Mouse (Mus musculus): ENCODE data around the gene Tex2. TPM values are rescaled to one million over a fixed set of nuclear protein-coding genes. Genes with fewer than 3 reads are reported as not detected.

Gene Tex2
- polyA plus RNA-seq, 1 experiment from 2014 or later = 12.0 TPM

DNA sequence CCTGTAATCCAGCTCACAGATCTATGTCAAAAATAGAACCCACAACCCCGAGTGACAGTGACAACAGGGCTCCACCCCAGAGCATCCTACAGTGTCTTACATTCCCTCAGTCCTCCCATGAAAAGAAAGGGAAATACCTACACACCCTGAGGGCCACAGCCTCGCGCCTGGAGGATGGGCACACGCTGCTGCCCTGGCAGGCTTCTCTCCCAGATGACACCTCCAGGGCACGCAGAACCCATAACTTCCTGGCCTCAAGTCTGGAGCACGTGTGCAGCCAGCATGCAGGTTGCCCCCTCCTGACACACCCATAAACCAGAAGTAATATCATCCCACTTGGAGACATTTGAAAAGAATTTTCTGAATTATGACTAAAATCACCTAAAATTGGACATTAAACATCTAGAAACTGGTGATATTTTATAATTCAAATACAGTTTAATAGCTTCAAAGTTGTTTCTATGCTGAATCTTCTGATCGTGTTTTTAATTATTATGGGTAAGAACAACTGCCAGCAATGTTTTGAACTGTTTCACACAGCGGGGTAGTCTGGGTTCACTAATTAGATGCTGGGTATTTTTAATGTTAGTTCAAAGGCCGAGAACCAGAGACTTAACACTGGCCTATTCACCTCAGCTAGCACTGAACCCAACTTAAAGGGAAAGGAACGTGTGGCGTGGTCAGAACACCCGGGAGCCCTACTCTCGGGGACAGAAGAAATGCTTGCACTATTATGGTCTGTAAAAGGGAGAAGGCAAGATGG is 72.5 kb downstream of the Tex2 start:
- ATAC-seq (replicated peaks; ENCODE audit: insufficient number of reproducible peaks, insufficient read depth, low FRiP score, low read depth) = no peak
- Histone ChIP-seq H3K4me3 (no peak overlapping the region), H3K36me3 (peaks cover 11% of the 10 kb centered on the region), H3K9ac (no peak overlapping the region), H3K27me3 (no peaks in the 10 kb centered on the region), H3K9me3 (replicated peaks) (no peaks in the 10 kb centered on the region), H3K4me2 (no peak overlapping the region), H3K27ac (no peak overlapping the region), H3K4me1 (replicated peaks) (peaks cover 10% of the 10 kb centered on the region)
- WGBS = 75% methylated on average over 13 of the region's 13 CpGs

DNA sequence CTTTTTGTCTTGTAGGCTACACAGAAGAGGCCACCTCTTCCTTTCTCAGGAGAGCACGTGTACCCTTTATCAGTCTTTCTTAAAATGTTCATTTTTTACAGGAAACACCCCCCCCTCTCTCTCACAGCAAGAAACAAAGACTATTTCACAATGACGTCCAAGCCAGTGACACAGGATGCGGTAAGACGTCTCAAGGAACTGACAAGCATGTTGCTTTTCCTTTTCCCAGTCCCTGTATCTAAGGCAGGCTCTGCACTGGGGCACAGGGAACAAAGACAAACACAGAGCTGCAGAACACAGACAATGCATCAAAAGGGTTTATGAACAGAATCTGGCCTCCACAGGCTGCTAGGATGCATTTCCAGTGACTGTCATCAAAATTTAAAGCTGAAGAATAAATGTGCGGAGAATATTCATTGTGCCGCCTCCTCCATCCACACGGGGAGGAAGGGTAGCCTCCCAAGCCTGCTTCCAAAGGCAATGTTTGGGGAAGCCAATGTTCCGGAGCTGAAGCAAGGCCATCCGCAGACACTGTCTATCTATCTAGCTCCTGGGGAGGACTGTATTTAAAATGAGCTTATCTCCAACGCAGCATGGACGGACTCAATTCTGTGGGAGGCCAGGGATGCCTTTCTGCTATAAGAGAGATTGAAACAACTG is 76.8 kb downstream of the Tex2 start:
- H3K9ac ChIP-seq = no peak overlapping the region

DNA sequence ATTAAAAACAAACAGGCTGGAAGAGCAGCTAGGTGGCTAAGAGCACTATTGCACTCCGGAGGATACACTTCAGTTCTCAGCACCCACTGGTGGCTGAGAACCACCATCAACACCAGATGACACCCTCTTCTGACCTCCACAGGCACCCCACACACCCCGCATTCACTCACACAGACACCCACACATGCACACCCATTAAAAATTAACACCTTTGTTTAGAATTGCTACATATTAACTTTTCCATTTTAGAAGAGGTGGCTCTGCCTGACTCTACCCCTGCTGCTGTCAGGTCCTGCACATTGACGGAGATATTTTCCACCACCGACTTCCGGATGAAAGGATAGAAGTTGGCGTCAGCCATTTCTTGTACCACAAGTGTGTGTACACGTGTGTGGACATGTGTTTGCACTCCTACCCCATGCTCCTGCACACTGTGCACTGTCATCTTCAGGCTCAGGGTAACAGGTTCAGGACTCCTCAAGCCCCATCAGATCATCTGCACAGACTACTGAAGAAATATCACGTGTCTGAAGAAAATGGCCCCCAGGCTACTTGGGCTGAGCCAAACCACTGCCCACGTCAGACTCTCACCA is 77.5 kb downstream of the Tex2 start:
- no peak for ATAC-seq (replicated peaks; ENCODE audit: insufficient number of reproducible peaks, insufficient read depth, low FRiP score, low read depth)
- H3K4me3 ChIP-seq = no peak overlapping the region

More for the DNA sequence above, 76.8 kb downstream of the Tex2 start:
- peak overlapping the region; percentile 76 for H3K27ac ChIP-seq
- ATAC-seq (replicated peaks; ENCODE audit: insufficient number of reproducible peaks, insufficient read depth, low FRiP score, low read depth) = peak; percentile 81
- no peaks in the 10 kb centered on the region for H3K9me3 ChIP-seq (replicated peaks)
- H3K36me3 ChIP-seq = no peaks in the 10 kb centered on the region
- H3K4me1 ChIP-seq (replicated peaks) = peaks cover 6% of the 10 kb centered on the region; the same call in 1 of the 2 replicates
- H3K27me3 ChIP-seq = no peaks in the 10 kb centered on the region
- 53% methylated on average over 11 of the region's 11 CpGs for WGBS
- H3K4me3 ChIP-seq = no peak overlapping the region
- H3K4me2 ChIP-seq = no peak overlapping the region

DNA sequence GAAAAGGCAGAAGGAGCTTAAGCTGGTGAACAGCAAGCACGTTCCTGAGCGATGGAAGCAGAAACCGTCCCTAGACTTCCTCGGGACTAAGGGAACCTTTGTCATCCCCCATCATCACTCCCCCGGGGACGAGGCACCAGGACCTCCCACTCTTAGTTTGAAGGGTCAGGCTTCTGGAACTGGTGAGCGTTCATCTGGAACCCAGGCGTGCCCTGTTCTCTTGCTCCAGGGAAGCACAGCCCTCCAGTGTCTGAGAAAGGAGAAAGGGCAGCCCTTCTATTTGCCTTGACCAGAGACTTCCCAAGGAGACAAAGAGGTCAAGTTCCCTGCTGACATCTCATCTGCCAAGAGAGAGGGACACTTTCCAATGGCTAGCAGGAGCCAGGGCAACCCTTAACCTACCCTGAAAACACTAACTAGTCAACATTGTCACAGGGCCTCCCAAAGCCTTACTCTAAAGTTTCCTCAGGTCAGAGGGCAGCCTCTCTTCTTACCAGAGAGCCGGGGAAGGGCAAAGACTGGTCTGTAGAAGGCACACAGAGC is 80.9 kb downstream of the Tex2 start:
- peaks cover 6% of the 10 kb centered on the region; the same call in 1 of the 2 replicates for H3K4me1 ChIP-seq (replicated peaks)
- WGBS = 86% methylated on average over 9 of the region's 9 CpGs
- H3K27me3 ChIP-seq = no peaks in the 10 kb centered on the region
- H3K9me3 ChIP-seq (replicated peaks) = no peaks in the 10 kb centered on the region
- no peak overlapping the region for H3K9ac ChIP-seq
- H3K4me3 ChIP-seq = no peak overlapping the region
- H3K4me2 ChIP-seq = no peak overlapping the region
- ATAC-seq (replicated peaks; ENCODE audit: insufficient number of reproducible peaks, insufficient read depth, low FRiP score, low read depth) = no peak
- no peaks in the 10 kb centered on the region for H3K36me3 ChIP-seq
- no peak overlapping the region for H3K27ac ChIP-seq

More for the DNA sequence above, 77.5 kb downstream of the Tex2 start:
- Histone ChIP-seq H3K9me3 (replicated peaks) (no peaks in the 10 kb centered on the region), H3K9ac (no peak overlapping the region), H3K36me3 (no peaks in the 10 kb centered on the region), H3K4me1 (replicated peaks) (peaks cover 6% of the 10 kb centered on the region; the same call in 1 of the 2 replicates), H3K27me3 (no peaks in the 10 kb centered on the region), H3K4me2 (no peak overlapping the region), H3K27ac (peak overlapping the region; percentile 76)
- WGBS = 70% methylated on average over 9 of the region's 9 CpGs

DNA sequence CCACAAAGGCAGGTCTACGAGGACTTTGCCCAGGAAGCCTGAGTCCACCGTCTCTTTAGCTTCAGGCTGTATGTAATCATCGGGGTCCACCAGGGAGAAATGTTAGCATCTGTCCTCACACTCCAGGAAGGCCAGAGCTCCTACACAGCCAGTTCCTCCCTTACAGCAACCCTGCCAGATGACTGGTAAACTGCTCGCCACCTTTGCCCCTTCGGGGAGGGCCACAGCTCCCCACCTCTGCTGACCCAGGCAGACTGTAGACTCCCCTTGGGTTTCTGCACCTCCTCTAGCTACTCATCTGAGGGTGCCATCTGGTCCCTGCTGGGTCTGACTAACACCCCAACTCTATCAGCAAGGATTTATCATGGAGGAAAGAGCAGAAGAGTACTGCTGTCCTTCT is 83.4 kb downstream of the Tex2 start:
- no peaks in the 10 kb centered on the region for H3K36me3 ChIP-seq
- H3K4me2 ChIP-seq = no peak overlapping the region
- H3K27ac ChIP-seq = no peak overlapping the region
- no peak for ATAC-seq (replicated peaks; ENCODE audit: insufficient number of reproducible peaks, insufficient read depth, low FRiP score, low read depth)
- H3K27me3 ChIP-seq = no peaks in the 10 kb centered on the region
- H3K9ac ChIP-seq = no peak overlapping the region
- H3K4me1 ChIP-seq (replicated peaks) = no peaks in the 10 kb centered on the region
- 77% methylated on average over 5 of the region's 5 CpGs for WGBS
- no peaks in the 10 kb centered on the region for H3K9me3 ChIP-seq (replicated peaks)
- H3K4me3 ChIP-seq = no peak overlapping the region

DNA sequence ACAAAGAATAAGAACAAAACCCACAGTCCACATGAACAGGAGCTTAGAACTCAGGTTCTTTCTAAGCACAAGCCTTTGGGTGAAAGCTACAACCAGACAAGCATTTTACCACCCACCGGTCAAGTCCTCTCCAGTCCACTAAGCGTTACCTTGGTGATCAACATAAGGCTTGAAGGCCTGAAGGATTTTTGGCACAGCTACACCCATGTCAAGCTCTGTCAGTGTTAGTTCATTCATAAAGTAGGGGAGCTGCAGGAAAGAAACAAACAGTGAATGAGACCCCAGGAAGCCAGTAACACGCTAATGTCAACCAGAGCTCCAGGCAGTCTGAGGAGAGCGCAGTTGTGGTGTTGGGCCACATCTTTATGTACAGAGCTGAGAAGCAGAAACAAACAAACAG is 84.1 kb downstream of the Tex2 start:
- no peak overlapping the region for H3K27ac ChIP-seq
- no peaks in the 10 kb centered on the region for H3K9me3 ChIP-seq (replicated peaks)
- ATAC-seq (replicated peaks; ENCODE audit: insufficient number of reproducible peaks, insufficient read depth, low FRiP score, low read depth) = no peak
- no peaks in the 10 kb centered on the region for H3K27me3 ChIP-seq
- no peaks in the 10 kb centered on the region for H3K36me3 ChIP-seq
- H3K4me2 ChIP-seq = no peak overlapping the region
- no peak overlapping the region for H3K4me3 ChIP-seq
- no peak overlapping the region for H3K9ac ChIP-seq
- WGBS = 88% methylated on average over 4 of the region's 4 CpGs
- no peaks in the 10 kb centered on the region for H3K4me1 ChIP-seq (replicated peaks)

DNA sequence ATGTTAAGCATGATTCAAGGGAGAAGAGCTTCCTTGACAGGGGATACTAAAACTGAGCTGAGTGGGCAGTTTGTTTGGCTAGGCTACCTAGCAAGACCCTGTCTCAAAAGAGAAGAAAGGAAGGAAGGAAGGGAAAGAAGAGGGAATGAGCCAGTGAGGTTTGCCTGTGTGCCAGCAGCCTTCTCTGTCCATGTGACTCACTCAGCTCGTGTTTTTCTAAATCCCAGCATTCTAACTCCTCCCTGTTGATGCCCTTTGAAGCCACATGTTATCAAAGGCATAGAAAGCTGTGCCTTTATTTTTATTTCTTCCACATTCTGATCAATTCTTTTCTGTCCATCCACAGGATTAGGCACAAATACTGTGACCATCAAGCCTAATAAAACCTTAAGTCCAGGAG is 85.3 kb downstream of the Tex2 start:
- Histone ChIP-seq H3K36me3 (no peaks in the 10 kb centered on the region), H3K4me1 (replicated peaks) (no peaks in the 10 kb centered on the region), H3K27ac (no peak overlapping the region), H3K27me3 (no peaks in the 10 kb centered on the region), H3K4me2 (no peak overlapping the region), H3K9me3 (replicated peaks) (no peaks in the 10 kb centered on the region), H3K9ac (no peak overlapping the region), H3K4me3 (no peak overlapping the region)
- 23% methylated on average over 1 of the region's 1 CpGs for WGBS
- no peak for ATAC-seq (replicated peaks; ENCODE audit: insufficient number of reproducible peaks, insufficient read depth, low FRiP score, low read depth)

DNA sequence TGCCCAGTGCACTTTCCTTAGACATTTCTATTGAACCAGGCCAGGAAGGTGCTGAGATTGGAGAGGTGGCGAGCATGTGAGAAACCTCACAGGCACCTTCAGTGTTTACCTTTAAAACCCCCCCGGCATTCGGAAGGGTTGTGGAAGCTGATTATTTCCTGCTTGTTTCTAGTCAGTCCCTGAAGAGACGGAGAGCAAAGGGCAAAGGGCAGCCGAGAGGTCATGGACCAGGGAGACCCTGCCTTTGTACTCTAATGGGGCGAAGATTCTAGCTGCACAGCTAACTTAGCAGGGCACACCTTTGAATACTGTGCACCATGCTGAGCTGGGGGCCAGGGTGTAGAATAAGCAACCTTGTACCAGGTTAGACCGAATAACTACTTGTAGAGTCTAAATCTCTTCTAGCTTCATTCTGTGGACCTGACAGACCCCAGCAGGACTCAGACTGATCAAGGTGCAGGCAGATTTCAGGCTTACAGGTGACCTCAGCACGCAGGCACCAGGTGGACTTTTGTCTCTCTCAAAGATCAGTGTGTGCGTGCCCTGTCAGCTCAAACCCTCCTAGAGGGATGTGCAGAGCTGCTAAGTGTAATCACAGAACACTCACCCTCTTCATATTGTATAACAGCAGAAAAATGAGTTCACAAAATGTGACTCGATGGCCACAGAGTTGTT is 85.9 kb downstream of the Tex2 start:
- Histone ChIP-seq H3K36me3 (no peaks in the 10 kb centered on the region), H3K27me3 (no peaks in the 10 kb centered on the region), H3K4me2 (no peak overlapping the region), H3K4me1 (replicated peaks) (no peaks in the 10 kb centered on the region), H3K9ac (no peak overlapping the region), H3K27ac (no peak overlapping the region), H3K4me3 (no peak overlapping the region), H3K9me3 (replicated peaks) (no peaks in the 10 kb centered on the region)
- WGBS = 69% methylated on average over 10 of the region's 10 CpGs
- no peak for ATAC-seq (replicated peaks; ENCODE audit: insufficient number of reproducible peaks, insufficient read depth, low FRiP score, low read depth)

DNA sequence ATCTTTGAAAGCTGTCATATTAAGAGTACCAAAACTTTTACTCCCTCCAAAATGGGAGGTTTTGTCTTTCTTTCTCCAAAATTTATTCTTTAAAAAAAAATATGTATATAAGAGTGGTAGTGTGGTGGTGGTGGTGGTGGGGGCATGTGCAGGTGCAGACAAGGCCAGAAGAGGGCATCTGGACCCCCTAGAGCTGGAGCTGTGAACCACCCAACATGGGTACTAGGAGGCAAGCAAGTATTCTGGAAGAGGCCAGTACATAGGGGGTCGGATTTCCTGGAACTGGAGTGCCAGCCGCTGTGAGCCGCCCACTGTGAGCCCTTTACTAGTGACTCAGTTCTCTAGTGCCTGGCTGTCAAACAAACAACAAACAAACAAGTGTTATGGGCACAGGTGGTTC is 90.7 kb downstream of the Tex2 start:
- no peak overlapping the region for H3K4me2 ChIP-seq
- no peaks in the 10 kb centered on the region for H3K36me3 ChIP-seq
- WGBS = 64% methylated on average over 3 of the region's 3 CpGs
- no peak overlapping the region for H3K4me3 ChIP-seq
- no peaks in the 10 kb centered on the region for H3K27me3 ChIP-seq
- H3K27ac ChIP-seq = no peak overlapping the region
- no peak overlapping the region for H3K9ac ChIP-seq
- ATAC-seq (replicated peaks; ENCODE audit: insufficient number of reproducible peaks, insufficient read depth, low FRiP score, low read depth) = no peak
- H3K9me3 ChIP-seq (replicated peaks) = no peaks in the 10 kb centered on the region
- peaks cover 10% of the 10 kb centered on the region; the same call in 1 of the 2 replicates for H3K4me1 ChIP-seq (replicated peaks)

DNA sequence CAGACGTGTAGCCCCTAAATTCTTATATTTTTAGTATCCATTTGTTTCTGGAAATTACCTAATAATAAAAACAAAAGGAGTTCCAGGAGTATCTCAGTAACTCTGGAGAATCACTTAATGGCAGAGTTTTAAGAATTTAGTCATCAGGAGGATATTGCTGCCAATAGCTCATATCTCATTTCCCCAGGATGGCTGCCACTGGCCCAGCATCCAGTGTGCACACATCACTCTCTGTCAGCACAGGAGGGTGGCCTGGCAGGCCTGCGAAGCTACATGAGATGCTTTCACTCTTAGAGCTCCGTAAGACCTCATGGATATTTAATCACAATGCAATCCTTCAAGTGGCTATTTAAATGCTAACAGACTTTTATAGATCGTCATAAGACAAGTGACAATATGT is 91.6 kb downstream of the Tex2 start:
- Histone ChIP-seq H3K36me3 (no peaks in the 10 kb centered on the region), H3K27ac (no peak overlapping the region)
- ATAC-seq (replicated peaks; ENCODE audit: insufficient number of reproducible peaks, insufficient read depth, low FRiP score, low read depth) = no peak

DNA sequence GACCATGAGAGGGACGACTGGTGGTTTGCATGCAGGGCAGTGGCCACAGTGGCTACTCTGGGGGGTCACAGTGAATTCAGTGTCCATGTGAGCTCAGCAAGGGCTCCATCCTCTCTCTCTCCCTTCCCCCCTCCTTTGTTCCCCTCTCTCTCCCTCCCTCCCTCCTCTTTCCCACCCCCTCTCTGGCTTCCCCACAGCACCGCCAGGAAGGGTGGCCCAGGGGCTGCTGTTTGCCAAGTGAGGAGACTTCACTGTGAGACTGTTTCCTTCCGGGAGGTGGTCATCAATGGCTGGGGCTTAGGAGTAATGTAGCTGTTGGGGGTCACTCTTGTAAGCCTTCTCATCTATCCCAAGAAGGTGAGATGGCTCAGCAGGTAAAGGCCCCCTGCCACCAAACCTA is 92.8 kb downstream of the Tex2 start:
- H3K9me3 ChIP-seq (replicated peaks) = no peaks in the 10 kb centered on the region
- no peak for ATAC-seq (replicated peaks; ENCODE audit: insufficient number of reproducible peaks, insufficient read depth, low FRiP score, low read depth)
- 57% methylated on average over 3 of the region's 3 CpGs for WGBS

More for the DNA sequence above, 91.6 kb downstream of the Tex2 start:
- Histone ChIP-seq H3K4me3 (no peak overlapping the region), H3K4me1 (replicated peaks) (peaks cover 10% of the 10 kb centered on the region; the same call in 1 of the 2 replicates), H3K9me3 (replicated peaks) (no peaks in the 10 kb centered on the region), H3K27me3 (no peaks in the 10 kb centered on the region), H3K4me2 (no peak overlapping the region), H3K9ac (no peak overlapping the region)
- WGBS = 54% methylated on average over 4 of the region's 4 CpGs

More for the DNA sequence above, 92.8 kb downstream of the Tex2 start:
- no peak overlapping the region for H3K9ac ChIP-seq
- no peak overlapping the region for H3K4me3 ChIP-seq
- peaks cover 10% of the 10 kb centered on the region; the same call in 1 of the 2 replicates for H3K4me1 ChIP-seq (replicated peaks)
- no peaks in the 10 kb centered on the region for H3K36me3 ChIP-seq
- no peak overlapping the region for H3K27ac ChIP-seq
- H3K27me3 ChIP-seq = no peaks in the 10 kb centered on the region
- H3K4me2 ChIP-seq = no peak overlapping the region

Data from heart, embryonic 15.5 days (tissue).